Mouse (Mus musculus) heart, postnatal 14 days (tissue): ENCODE measurements around the gene Pkhd1. TPM values are rescaled to one million over a fixed set of nuclear protein-coding genes. Genes with fewer than 3 reads are reported as not detected.

Experiments
- DNase-seq, 2 experiments: peaks; one replicate each; pipeline ENCODE4 v3.0.0; 2021 to 2022
- intact Hi-C: fragments of 180-260 bp; cut with DNase I; formaldehyde crosslinking; loops from one replicate; pipeline ENCODE4 v1.15.1; 2025
- total RNA-seq, 2 experiments: library from RNA; stranded (reverse); gene quantifications; 2 replicates each; pipeline ENCODE4 v1.2.3; 2021

Gene Pkhd1
- total RNA-seq, 2 experiments from 2014 or later: not detected

- no peak for DNase-seq
These were observed 582.6 kb downstream of the Pkhd1 start for GRCm38 (mm10) chr1:20035277-20035676.

GRCm38 (mm10) chr1:20018198-20018925, 599.5 kb downstream of the Pkhd1 start:
- DNase-seq: no peak
- intact Hi-C loops: no loop called here

More at GRCm38 (mm10) chr1:20035277-20035676, 582.6 kb downstream of the Pkhd1 start:
- intact Hi-C loops: no loop called here

GRCm38 (mm10) chr1:20017619-20018018, 600.2 kb downstream of the Pkhd1 start:
- intact Hi-C loops: no loop called here
- no peak for DNase-seq

Other genes starting within 250 kb of the Pkhd1 start
- gene Il17a, start 112.8 kb upstream of the Pkhd1 start, total RNA-seq: not detected
- not detected for gene Il17f, start 172.6 kb upstream of the Pkhd1 start, total RNA-seq
- gene Mcm3, start 202.2 kb upstream of the Pkhd1 start, total RNA-seq: 10 to 100 TPM in 1 of 2 experiments, 1 to 10 TPM in 1; 6.6 to 11.4 TPM